Mouse (Mus musculus): ENCODE measurements around the gene Gnai2.

GRCm38 (mm10) chr9:107596619-107597569 is 38.3 kb downstream of the Gnai2 start:
- no peak for TF ChIP-seq CTCF (IDR thresholded peaks at IDR 0.05; ENCODE audit: low read depth)
- TF ChIP-seq EP300 (IDR thresholded peaks at IDR 0.05; ENCODE audit: low read depth): no peak
